Mouse (Mus musculus) fat pad, adult 2 months (tissue): Measurements from ENCODE around the gene Rims1.

Source experiments
- DNase-seq: peaks from one replicate; pipeline ENCODE4 v3.0.0-alpha.2; 2011; ENCODE audit warnings: low read depth, low spot score; ENCODE audit errors: extremely low read depth

Rims1 gene

GRCm38 (mm10) chr1:22260291-22260690, 545.5 kb downstream of the Rims1 start:
- DNase-seq, result no peak

DNA sequence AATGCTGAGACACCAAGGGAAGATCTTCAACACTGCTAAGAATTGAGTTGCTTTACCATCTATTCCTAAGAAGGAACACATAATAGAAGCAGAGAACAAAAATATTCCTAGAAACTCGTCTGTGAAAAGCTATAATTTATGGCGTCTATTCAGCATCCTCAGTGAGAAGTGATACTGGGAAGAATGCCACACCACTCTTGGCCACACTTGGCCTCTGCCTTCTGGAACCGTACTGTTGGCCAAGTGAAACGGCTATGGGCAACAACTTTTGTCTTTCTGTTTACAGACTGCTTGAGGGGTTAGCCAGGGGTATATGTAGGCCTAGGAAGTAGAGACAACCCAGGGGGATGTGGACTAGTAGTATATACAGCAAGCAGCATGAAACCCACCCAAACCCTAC, 547.4 kb downstream of the Rims1 start:
- no peak for DNase-seq

- no peak for DNase-seq
These were observed 551.5 kb downstream of the Rims1 start for GRCm38 (mm10) chr1:22254278-22254677.

DNA sequence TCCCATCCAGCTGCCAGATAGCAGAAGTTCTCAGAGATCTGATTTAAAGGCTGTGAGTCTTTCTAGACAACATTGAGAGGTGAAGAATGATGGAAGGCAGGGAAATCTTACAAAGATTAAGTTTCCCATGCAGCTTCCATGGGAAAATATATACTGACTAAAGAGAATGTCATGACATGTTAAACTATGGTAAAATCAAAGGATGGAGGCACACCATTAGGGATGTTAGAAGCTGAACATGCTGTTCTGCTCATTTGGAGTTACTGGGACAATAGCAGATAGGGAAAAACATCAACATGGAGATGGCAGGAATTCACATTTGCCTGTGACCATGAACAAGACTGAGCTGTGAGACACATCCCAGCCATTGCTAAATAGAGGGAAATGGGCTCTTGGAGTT, 552.9 kb downstream of the Rims1 start:
- DNase-seq, result no peak

- DNase-seq, result no peak
These were observed 556.9 kb downstream of the Rims1 start for GRCm38 (mm10) chr1:22248898-22249386.

DNA sequence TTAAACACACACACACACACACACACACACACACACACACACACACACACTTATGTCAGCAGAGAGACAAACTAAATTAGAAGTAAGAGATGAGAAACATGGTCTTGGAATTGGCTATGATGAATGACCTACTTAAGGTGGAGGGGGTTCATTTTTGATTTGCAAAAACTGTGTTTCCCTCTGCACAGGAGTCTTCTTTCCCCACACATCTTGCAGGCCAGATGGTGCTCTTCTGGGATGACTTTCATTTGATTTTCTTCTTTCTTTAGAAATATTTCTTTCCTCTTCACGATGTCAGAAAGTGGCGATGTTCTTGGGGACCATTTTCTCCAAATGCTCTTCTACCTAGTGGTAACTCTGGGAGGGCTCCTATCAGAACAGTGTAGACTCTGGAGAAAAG, 560.0 kb downstream of the Rims1 start:
- DNase-seq, result no peak
